8 mouse cellular contexts compared by ENCODE assay signal in the genomic region with DNA sequence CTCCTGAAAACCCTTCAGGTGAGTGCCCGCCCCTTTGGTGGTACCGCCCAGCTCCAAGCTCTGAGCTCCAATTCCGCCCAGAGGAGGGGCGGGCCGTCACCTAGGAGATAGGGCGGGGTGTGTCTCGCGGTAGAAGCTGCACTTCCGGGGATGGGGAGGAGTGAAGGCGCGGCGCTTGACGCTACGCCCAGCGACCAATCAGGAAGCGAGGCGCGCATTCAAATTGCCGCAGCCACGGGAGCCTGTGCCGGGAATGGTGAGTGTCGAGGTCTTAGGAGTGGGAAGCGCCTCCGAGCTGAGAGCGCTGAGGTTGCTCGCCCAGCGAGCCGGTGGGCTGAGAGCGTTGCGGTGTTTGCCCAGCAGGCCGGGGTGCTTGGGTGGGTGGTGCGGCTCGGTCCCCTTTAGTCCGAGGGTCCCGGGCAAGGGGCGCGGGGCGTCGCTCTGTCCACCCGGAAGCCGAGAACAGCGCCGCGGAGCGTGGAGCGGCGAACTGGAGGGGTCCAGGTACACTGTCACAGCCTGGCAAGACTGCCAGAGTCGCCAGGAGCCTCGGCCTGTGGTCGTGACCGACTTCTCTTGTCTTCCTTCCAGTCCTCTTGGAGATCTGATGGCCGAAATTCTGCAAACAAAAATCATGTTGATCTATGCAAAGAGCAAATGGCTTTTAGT. TPM values are rescaled to one million over a fixed set of nuclear protein-coding genes. Genes with fewer than 3 reads are reported as not detected.
DNase-seq lines count a peak whose midpoint lies in the region; ATAC-seq and TF ChIP-seq lines count a peak whose summit lies in the region.

A gene (plus strand): TSS at position 201 of the 669 bp plus-strand sequence.

- WGBS in bone marrow, adult 2 months, result under 1% methylated on average over 52 of the region's 52 CpGs
- under 1% methylated on average over 52 of the region's 52 CpGs for WGBS in embryonic facial prominence, embryonic 15.5 days
- under 1% methylated on average over 52 of the region's 52 CpGs for WGBS in kidney, embryonic 14.5 days
- WGBS in limb, embryonic 15.5 days, result under 1% methylated on average over 52 of the region's 52 CpGs

- ATAC-seq in embryonic facial prominence, embryonic 15.5 days (ENCODE audit: insufficient number of reproducible peaks, low FRiP score, low TSS enrichment, low read depth), result peak; percentile 97
- peak; percentile 99 for ATAC-seq in kidney, embryonic 14.5 days (ENCODE audit: low FRiP score, low TSS enrichment)
- ATAC-seq in limb, embryonic 15.5 days (ENCODE audit: insufficient number of reproducible peaks, low FRiP score, low TSS enrichment, low read depth), result peak; percentile 96

- H3K9ac ChIP-seq in embryonic facial prominence, embryonic 15.5 days, result peak within 1 kb of the TSS; percentile 43
- H3K9ac ChIP-seq in kidney, embryonic 14.5 days (ENCODE audit: low read depth, low read length), result peak within 1 kb of the TSS; percentile 72
- H3K9ac ChIP-seq in limb, embryonic 15.5 days, result peak within 1 kb of the TSS; percentile 31

- peak; percentile 97 for DNase-seq in 416B (ENCODE audit: low read depth)
- DNase-seq in heart, adult 9 months (ENCODE audit: low spot score in 2 of 2), result peak; percentile 85 to 91
- DNase-seq in monocyte, adult 2 months (ENCODE audit: low read depth in 1 of 2, low spot score in 2 of 2), result peak; percentile 81 to 86
- peak; percentile 97 for DNase-seq in spleen, postnatal 36 days (ENCODE audit: low spot score in 2 of 2)

- H3K4me2 ChIP-seq in embryonic facial prominence, embryonic 15.5 days (replicated peaks), result peak within 1 kb of the TSS; percentile 99
- peak within 1 kb of the TSS; percentile 85 for H3K4me2 ChIP-seq in kidney, embryonic 14.5 days (replicated peaks; ENCODE audit: low read depth, low read length)
- peak within 1 kb of the TSS; percentile 100 for H3K4me2 ChIP-seq in limb, embryonic 15.5 days

- TF ChIP-seq POLR2A in bone marrow, adult 2 months (IDR thresholded peaks at IDR 0.05; ENCODE audit: borderline replicate concordance, control insufficient read depth, low read depth, low read length), result peak; percentile 84; the same call in 1 of the 2 replicates

- no peak for TF ChIP-seq CTCF in bone marrow, adult 2 months (IDR thresholded peaks at IDR 0.05; ENCODE audit: control insufficient read depth, insufficient read depth, low read length)

- peaks cover 4% of the 10 kb centered on the region for H3K36me3 ChIP-seq in embryonic facial prominence, embryonic 15.5 days
- H3K36me3 ChIP-seq in kidney, embryonic 14.5 days (ENCODE audit: control insufficient read depth, insufficient read depth, low read length), result peaks cover 12% of the 10 kb centered on the region
- peaks cover 14% of the 10 kb centered on the region for H3K36me3 ChIP-seq in limb, embryonic 15.5 days

- peaks cover 1% of the 10 kb centered on the region; the same call in 1 of the 2 replicates for H3K4me1 ChIP-seq in bone marrow, adult 2 months (ENCODE audit: control insufficient read depth, insufficient read depth, low read length)
- H3K4me1 ChIP-seq in embryonic facial prominence, embryonic 15.5 days, result peaks cover 24% of the 10 kb centered on the region
- H3K4me1 ChIP-seq in kidney, embryonic 14.5 days (ENCODE audit: control insufficient read depth, insufficient read depth, low read length), result peaks cover 8% of the 10 kb centered on the region
- peaks cover 24% of the 10 kb centered on the region for H3K4me1 ChIP-seq in limb, embryonic 15.5 days

- H3K27ac ChIP-seq in bone marrow, adult 2 months (ENCODE audit: control insufficient read depth, insufficient read depth, low read depth, low read length, poor library complexity), result peak within 1 kb of the TSS; percentile 64; the same call in 1 of the 2 replicates
- no peak within 1 kb of the TSS for H3K27ac ChIP-seq in embryonic facial prominence, embryonic 15.5 days (replicated peaks)
- H3K27ac ChIP-seq in kidney, embryonic 14.5 days (ENCODE audit: low read depth, low read length), result no peak within 1 kb of the TSS
- no peak within 1 kb of the TSS for H3K27ac ChIP-seq in limb, embryonic 15.5 days

- no peaks in the 10 kb centered on the region for H3K27me3 ChIP-seq in embryonic facial prominence, embryonic 15.5 days
- H3K27me3 ChIP-seq in kidney, embryonic 14.5 days (ENCODE audit: control insufficient read depth, insufficient read depth, low read length), result no peaks in the 10 kb centered on the region
- no peaks in the 10 kb centered on the region for H3K27me3 ChIP-seq in limb, embryonic 15.5 days

- H3K9me3 ChIP-seq in embryonic facial prominence, embryonic 15.5 days (replicated peaks), result no peaks in the 10 kb centered on the region
- no peaks in the 10 kb centered on the region for H3K9me3 ChIP-seq in kidney, embryonic 14.5 days (ENCODE audit: control insufficient read depth, low read length)
- H3K9me3 ChIP-seq in limb, embryonic 15.5 days, result no peaks in the 10 kb centered on the region

- peak within 1 kb of the TSS; percentile 91 for H3K4me3 ChIP-seq in bone marrow, adult 2 months (replicated peaks; ENCODE audit: control insufficient read depth, low read depth, low read length)
- peak within 1 kb of the TSS; percentile 75 for H3K4me3 ChIP-seq in embryonic facial prominence, embryonic 15.5 days (replicated peaks)
- H3K4me3 ChIP-seq in kidney, embryonic 14.5 days (ENCODE audit: low read length), result peak within 1 kb of the TSS; percentile 71
- peak within 1 kb of the TSS; percentile 68 for H3K4me3 ChIP-seq in limb, embryonic 15.5 days

RNA-seq across cellular contexts. Expression of the gene that starts here (rescaled TPM):
- polyA plus RNA-seq in bone marrow, adult 2 months (2011; ENCODE audit: insufficient read depth, insufficient read length, low replicate concordance, missing spikeins), result 12.3 and 15.0 TPM in 2 replicates
- 4.0 and 5.2 TPM in 2 replicates for polyA plus RNA-seq in embryonic facial prominence, embryonic 15.5 days (2015; fragmentation: Nextera tagmentation; extraction: Ambion mirVana)
- 4.6 and 11.6 TPM in 2 replicates for polyA plus RNA-seq in kidney, embryonic 14.5 days (2014; fragmentation: Nextera tagmentation; extraction: Ambion mirVana)
- 4.1 and 4.8 TPM in 2 replicates for polyA plus RNA-seq in limb, embryonic 15.5 days (2015; fragmentation: Nextera tagmentation; extraction: Ambion mirVana)
